Mouse (Mus musculus) hindbrain, embryonic 13.5 days (tissue): ENCODE results near the gene Arl15. TPM values are rescaled to one million over a fixed set of nuclear protein-coding genes. Genes with fewer than 3 reads are reported as not detected.
A peak's percentile ranks its signal among the peaks of the same experiment; 100 is the strongest.

Source experiments
- ATAC-seq: fragments of 200-750 bp; cut with Nextera tagmentation; 2 replicates; pipeline ENCODE4 v1.8.0; 2017; ENCODE audit warnings: moderate TSS enrichment; ENCODE audit not compliant: low FRiP score
- H3K27ac ChIP-seq: fragments of 300-500 bp; sonication (generic); 2 replicates; pipeline ENCODE4 v1.5.1; 2015; ENCODE audit warnings: inconsistent platforms, mild to moderate bottlenecking, moderate library complexity
- H3K27me3 ChIP-seq: fragments of 300-500 bp; sonication (generic); 2 replicates; pipeline ENCODE4 v1.6.1; 2015; ENCODE audit warnings: mild to moderate bottlenecking, inconsistent platforms
- H3K36me3 ChIP-seq: fragments of 300-500 bp; sonication (generic); 2 replicates; pipeline ENCODE4 v1.6.1; 2015; ENCODE audit warnings: mild to moderate bottlenecking, inconsistent platforms
- H3K4me1 ChIP-seq: fragments of 300-500 bp; sonication (generic); replicated peaks from 2 replicates; pipeline ENCODE4 v1.6.1; 2015; ENCODE audit warnings: inconsistent platforms
- H3K4me2 ChIP-seq: fragments of 300-500 bp; sonication (generic); 2 replicates; pipeline ENCODE4 v1.6.1; 2015; ENCODE audit warnings: inconsistent platforms, mild to moderate bottlenecking, moderate library complexity
- H3K4me3 ChIP-seq: fragments of 300-500 bp; sonication (generic); 2 replicates; pipeline ENCODE4 v1.5.1; 2015; ENCODE audit warnings: mild to moderate bottlenecking, inconsistent platforms
- H3K9ac ChIP-seq: fragments of 300-500 bp; sonication (generic); 2 replicates; pipeline ENCODE4 v1.6.1; 2015; ENCODE audit warnings: mild to moderate bottlenecking, inconsistent platforms
- H3K9me3 ChIP-seq: fragments of 300-500 bp; sonication (generic); 2 replicates; pipeline ENCODE4 v1.6.1; 2016; ENCODE audit warnings: inconsistent platforms
- WGBS: fragments of 180-500 bp; shearing (Covaris S2); methylation state at CpG from one replicate; pipeline ENCODE4 v1.1.7; 2015; 5-methylcytosine and 5-hydroxymethylcytosine counted together
- polyA plus RNA-seq: library from polyadenylated mRNA; unstranded; fragments of >200 nt; fragmentation: Nextera tagmentation; extraction: Ambion mirVana; gene quantifications from 2 replicates; pipeline ENCODE4 v1.2.1, GENCODE M21; 2015

The Arl15 gene
- polyA plus RNA-seq, 1 experiment from 2014 or later: 17.3 TPM

- no peaks in the 10 kb centered on the region for H3K36me3 ChIP-seq
- H3K4me3 ChIP-seq: no peak overlapping the region
- H3K27me3 ChIP-seq: no peaks in the 10 kb centered on the region
- no peaks in the 10 kb centered on the region for H3K9me3 ChIP-seq
- ATAC-seq: no peak
- 0 out of 2 replicates have a peak, but pooled peaks cover 3% of the 10 kb centered on the region for H3K4me1 ChIP-seq
- WGBS: 37% methylated on average over 7 of the region's 7 CpGs
- no peak overlapping the region for H3K9ac ChIP-seq
- no peak overlapping the region for H3K4me2 ChIP-seq
- H3K27ac ChIP-seq: no peak overlapping the region
These were observed 71.5 kb downstream of the Arl15 start for GRCm38 (mm10) chr13:113865806-113866205.

GRCm38 (mm10) chr13:113867736-113868135 is 73.4 kb downstream of the Arl15 start:
- Histone ChIP-seq H3K27ac (no peak overlapping the region), H3K4me1 (no peaks in the 10 kb centered on the region), H3K4me2 (no peak overlapping the region), H3K9ac (no peak overlapping the region), H3K27me3 (no peaks in the 10 kb centered on the region), H3K9me3 (no peaks in the 10 kb centered on the region), H3K36me3 (no peaks in the 10 kb centered on the region), H3K4me3 (no peak overlapping the region)
- no peak for ATAC-seq
- 97% methylated on average over 2 of the region's 2 CpGs for WGBS

GRCm38 (mm10) chr13:113869212-113870205 is 75.2 kb downstream of the Arl15 start:
- Histone ChIP-seq H3K4me2 (no peak overlapping the region), H3K9ac (no peak overlapping the region), H3K27ac (no peak overlapping the region), H3K4me3 (no peak overlapping the region), H3K4me1 (no peaks in the 10 kb centered on the region; the same call in 1 of the 2 replicates), H3K9me3 (no peaks in the 10 kb centered on the region), H3K27me3 (no peaks in the 10 kb centered on the region), H3K36me3 (no peaks in the 10 kb centered on the region)
- ATAC-seq: peak; percentile 32; the same call in 1 of the 2 replicates
- WGBS: 73% methylated on average over 20 of the region's 20 CpGs

GRCm38 (mm10) chr13:113870403-113870802 is 76.1 kb downstream of the Arl15 start:
- H3K4me3 ChIP-seq: no peak overlapping the region
- no peak for ATAC-seq
- 89% methylated on average over 15 of the region's 15 CpGs for WGBS

GRCm38 (mm10) chr13:113871853-113872252 is 77.5 kb downstream of the Arl15 start:
- Histone ChIP-seq H3K9me3 (no peaks in the 10 kb centered on the region), H3K9ac (no peak overlapping the region), H3K4me1 (no peaks in the 10 kb centered on the region; the same call in 1 of the 2 replicates), H3K4me2 (no peak overlapping the region), H3K4me3 (no peak overlapping the region), H3K36me3 (no peaks in the 10 kb centered on the region), H3K27ac (no peak overlapping the region), H3K27me3 (no peaks in the 10 kb centered on the region)
- 76% methylated on average over 13 of the region's 13 CpGs for WGBS
- ATAC-seq: no peak

More at GRCm38 (mm10) chr13:113870403-113870802, 76.1 kb downstream of the Arl15 start:
- no peaks in the 10 kb centered on the region for H3K9me3 ChIP-seq
- no peak overlapping the region for H3K4me2 ChIP-seq
- no peaks in the 10 kb centered on the region; the same call in 1 of the 2 replicates for H3K4me1 ChIP-seq
- no peaks in the 10 kb centered on the region for H3K27me3 ChIP-seq
- H3K27ac ChIP-seq: no peak overlapping the region
- H3K36me3 ChIP-seq: no peaks in the 10 kb centered on the region
- no peak overlapping the region for H3K9ac ChIP-seq

- H3K27me3 ChIP-seq: no peaks in the 10 kb centered on the region
- H3K4me2 ChIP-seq: no peak overlapping the region
- H3K4me3 ChIP-seq: no peak overlapping the region
- ATAC-seq: no peak
- H3K4me1 ChIP-seq: peaks cover 23% of the 10 kb centered on the region
- WGBS: 79% methylated on average over 4 of the region's 4 CpGs
- no peak overlapping the region for H3K27ac ChIP-seq
- H3K9ac ChIP-seq: no peak overlapping the region
- H3K36me3 ChIP-seq: no peaks in the 10 kb centered on the region
- no peaks in the 10 kb centered on the region for H3K9me3 ChIP-seq
These were observed 81.4 kb downstream of the Arl15 start for GRCm38 (mm10) chr13:113875724-113876123.

GRCm38 (mm10) chr13:113877420-113877819 is 83.1 kb downstream of the Arl15 start:
- ATAC-seq: no peak
- 11% methylated on average over 5 of the region's 5 CpGs for WGBS
- Histone ChIP-seq H3K27ac (no peak overlapping the region), H3K36me3 (no peaks in the 10 kb centered on the region), H3K27me3 (no peaks in the 10 kb centered on the region), H3K9ac (no peak overlapping the region), H3K4me1 (peaks cover 30% of the 10 kb centered on the region), H3K9me3 (no peaks in the 10 kb centered on the region), H3K4me2 (no peak overlapping the region), H3K4me3 (no peak overlapping the region)

- H3K9ac ChIP-seq: 0 out of 2 replicates have a peak overlapping the region, but pooled peaks have one; percentile 26
- H3K4me3 ChIP-seq: no peak overlapping the region
- WGBS: 58% methylated on average over 12 of the region's 12 CpGs
- H3K27ac ChIP-seq: no peak overlapping the region
- ATAC-seq: peak; percentile 1; the same call in 1 of the 2 replicates
- H3K9me3 ChIP-seq: no peaks in the 10 kb centered on the region
- H3K4me2 ChIP-seq: no peak overlapping the region
- no peaks in the 10 kb centered on the region for H3K36me3 ChIP-seq
- H3K4me1 ChIP-seq: peaks cover 30% of the 10 kb centered on the region
- H3K27me3 ChIP-seq: no peaks in the 10 kb centered on the region
These were observed 84.3 kb downstream of the Arl15 start for GRCm38 (mm10) chr13:113878571-113878970.

- no peak overlapping the region for H3K9ac ChIP-seq
- no peaks in the 10 kb centered on the region for H3K36me3 ChIP-seq
- no peak overlapping the region for H3K4me3 ChIP-seq
- peaks cover 30% of the 10 kb centered on the region for H3K4me1 ChIP-seq
- peak; percentile 43 for ATAC-seq
- H3K27ac ChIP-seq: no peak overlapping the region
- H3K27me3 ChIP-seq: no peaks in the 10 kb centered on the region
- H3K4me2 ChIP-seq: peak overlapping the region; percentile 42
- WGBS: 18% methylated on average over 20 of the region's 20 CpGs
- no peaks in the 10 kb centered on the region for H3K9me3 ChIP-seq
These were observed 85.5 kb downstream of the Arl15 start for GRCm38 (mm10) chr13:113879651-113880327.

GRCm38 (mm10) chr13:113880564-113881171 is 86.4 kb downstream of the Arl15 start:
- Histone ChIP-seq H3K9me3 (no peaks in the 10 kb centered on the region), H3K4me2 (peak overlapping the region; percentile 42), H3K36me3 (no peaks in the 10 kb centered on the region), H3K27ac (no peak overlapping the region), H3K9ac (no peak overlapping the region), H3K4me1 (peaks cover 30% of the 10 kb centered on the region), H3K4me3 (0 out of 2 replicates have a peak overlapping the region, but pooled peaks have one; percentile 2), H3K27me3 (no peaks in the 10 kb centered on the region)
- ATAC-seq: peak; percentile 25; the same call in 1 of the 2 replicates
- WGBS: 16% methylated on average over 19 of the region's 19 CpGs

- no CpG with 5 or more reads among the region's 1 CpGs for WGBS
- Histone ChIP-seq H3K4me1 (peaks cover 45% of the 10 kb centered on the region), H3K9ac (no peak overlapping the region), H3K4me3 (no peak overlapping the region), H3K9me3 (no peaks in the 10 kb centered on the region), H3K27ac (no peak overlapping the region), H3K4me2 (no peak overlapping the region), H3K36me3 (no peaks in the 10 kb centered on the region), H3K27me3 (peaks cover 5% of the 10 kb centered on the region; the same call in 1 of the 2 replicates)
- no peak for ATAC-seq
These were observed 88.7 kb downstream of the Arl15 start for GRCm38 (mm10) chr13:113882959-113883358.

GRCm38 (mm10) chr13:113887090-113887489 is 92.8 kb downstream of the Arl15 start:
- no peaks in the 10 kb centered on the region for H3K9me3 ChIP-seq
- H3K27me3 ChIP-seq: peaks cover 5% of the 10 kb centered on the region; the same call in 1 of the 2 replicates
- H3K36me3 ChIP-seq: no peaks in the 10 kb centered on the region
- H3K4me2 ChIP-seq: no peak overlapping the region
- H3K27ac ChIP-seq: no peak overlapping the region
- 28% methylated on average over 6 of the region's 6 CpGs for WGBS
- peaks cover 34% of the 10 kb centered on the region for H3K4me1 ChIP-seq
- ATAC-seq: no peak
- H3K9ac ChIP-seq: peak overlapping the region; percentile 46; the same call in 1 of the 2 replicates
- no peak overlapping the region for H3K4me3 ChIP-seq
